Mouse (Mus musculus) intestine, postnatal 0 days (tissue): ENCODE results near the gene Fntb. TPM values are rescaled to one million over a fixed set of nuclear protein-coding genes. Genes with fewer than 3 reads are reported as not detected.

Experiments used
- ATAC-seq: fragments of 200-750 bp; cut with Nextera tagmentation; 2 replicates; pipeline ENCODE4 v1.8.0; 2017; ENCODE audit warnings: mild to moderate bottlenecking, moderate TSS enrichment, moderate library complexity
- H3K27ac ChIP-seq: fragments of 300-500 bp; sonication (generic); 2 replicates; pipeline ENCODE4 v1.5.1; 2014; ENCODE audit warnings: mild to moderate bottlenecking, low read depth, low read length, moderate library complexity
- H3K27me3 ChIP-seq: fragments of 300-500 bp; sonication (generic); replicated peaks from 2 replicates; pipeline ENCODE4 v1.6.1; 2014; ENCODE audit warnings: low read length, mixed read lengths; ENCODE audit not compliant: control insufficient read depth, insufficient read depth
- H3K36me3 ChIP-seq: fragments of 300-500 bp; sonication (generic); 2 replicates; pipeline ENCODE4 v1.6.1; 2014; ENCODE audit warnings: mild to moderate bottlenecking, moderate library complexity; ENCODE audit not compliant: control insufficient read depth, insufficient read depth
- H3K4me1 ChIP-seq: fragments of 300-500 bp; sonication (generic); replicated peaks from 2 replicates; pipeline ENCODE4 v1.6.1; 2014; ENCODE audit warnings: antibody characterized with exemption, low read length, mixed read lengths; ENCODE audit not compliant: control insufficient read depth, insufficient read depth
- H3K4me2 ChIP-seq: fragments of 300-500 bp; sonication (generic); replicated peaks from 2 replicates; pipeline ENCODE4 v1.6.1; 2014; ENCODE audit warnings: low read depth, mild to moderate bottlenecking, moderate library complexity
- H3K4me3 ChIP-seq: fragments of 300-500 bp; sonication (generic); 2 replicates; pipeline ENCODE4 v1.5.1; 2014; ENCODE audit warnings: low read depth, low read length
- H3K9ac ChIP-seq: fragments of 300-500 bp; sonication (generic); 2 replicates; pipeline ENCODE4 v1.6.1; 2014; ENCODE audit warnings: mild to moderate bottlenecking, low read depth, low read length
- H3K9me3 ChIP-seq: fragments of 300-500 bp; sonication (generic); 2 replicates; pipeline ENCODE4 v1.6.1; 2016; ENCODE audit warnings: mixed run types; ENCODE audit not compliant: control insufficient read depth
- CTCF ChIP-seq: sonication (generic); IDR thresholded peaks from 2 replicates; pipeline ENCODE4 v1.5.1; 2016; ENCODE audit warnings: low read depth, mild to moderate bottlenecking, control low read depth, antibody characterized with exemption, moderate library complexity
- WGBS: fragments of 180-500 bp; shearing (Covaris S2); extraction: QIAGEN DNeasy Blood & Tissue Kit; methylation state at CpG from one replicate; pipeline ENCODE4 v1.1.7; 2014; 5-methylcytosine and 5-hydroxymethylcytosine counted together
- polyA plus RNA-seq: library from polyadenylated mRNA; unstranded; fragments of >200 nt; fragmentation: Nextera tagmentation; extraction: Ambion mirVana; gene quantifications from 2 replicates; pipeline ENCODE4 v1.2.1, GENCODE M21; 2015

Gene Fntb
- polyA plus RNA-seq, 1 experiment from 2014 or later: 13.5 TPM

DNA sequence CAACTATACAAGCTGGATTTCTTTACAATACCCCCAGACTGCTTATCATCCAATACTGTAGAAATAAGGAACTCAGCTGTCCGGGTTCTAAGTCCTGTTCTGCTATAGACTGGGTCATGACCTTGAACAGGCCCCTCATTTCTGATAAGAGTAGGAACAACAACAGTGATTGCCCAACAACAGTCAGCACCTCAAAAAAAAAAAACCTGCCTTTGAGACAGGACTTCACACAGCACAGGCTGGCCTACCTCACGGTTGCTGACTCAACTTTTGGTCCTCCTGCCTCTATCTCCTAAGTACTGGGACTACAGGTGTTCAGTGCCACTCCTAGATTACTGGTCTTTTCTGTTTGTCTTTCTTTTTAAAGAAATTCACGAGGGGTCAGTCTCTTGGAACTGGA is 183.4 kb downstream of the Fntb start:
- H3K4me3 ChIP-seq: no peak overlapping the region
- no peak for TF ChIP-seq CTCF
- H3K9ac ChIP-seq: no peak overlapping the region
- peaks cover 4% of the 10 kb centered on the region; the same call in 1 of the 2 replicates for H3K4me1 ChIP-seq
- H3K27me3 ChIP-seq: no peaks in the 10 kb centered on the region
- peak; percentile 87 for ATAC-seq
- H3K36me3 ChIP-seq: peaks cover 64% of the 10 kb centered on the region
- no peak overlapping the region for H3K4me2 ChIP-seq
- 36% methylated on average over 3 of the region's 3 CpGs for WGBS
- no peaks in the 10 kb centered on the region for H3K9me3 ChIP-seq
- H3K27ac ChIP-seq: no peak overlapping the region; the same call in 1 of the 2 replicates

DNA sequence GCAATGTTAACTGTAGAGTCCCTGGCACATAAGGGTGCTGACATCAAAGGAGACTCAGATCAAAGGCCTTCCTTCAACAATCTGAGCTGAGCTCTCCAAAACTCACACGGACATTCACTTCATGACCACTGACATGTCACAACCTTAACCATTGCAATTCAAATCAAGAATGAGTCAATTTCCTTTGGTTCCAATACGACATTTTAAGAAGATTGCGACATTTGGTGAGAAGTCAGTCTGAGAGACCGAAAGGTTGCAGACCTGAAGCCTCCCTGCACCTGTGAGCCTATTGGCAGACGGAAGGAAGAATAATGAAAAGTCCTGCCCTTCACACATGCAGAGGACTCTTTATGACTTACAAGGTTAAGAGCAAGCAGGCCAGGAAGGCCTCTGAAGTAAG is 184.9 kb downstream of the Fntb start:
- peaks cover 5% of the 10 kb centered on the region; the same call in 1 of the 2 replicates for H3K4me1 ChIP-seq
- H3K4me3 ChIP-seq: no peak overlapping the region
- WGBS: 70% methylated on average over 5 of the region's 5 CpGs
- H3K9ac ChIP-seq: no peak overlapping the region
- TF ChIP-seq CTCF: no peak
- H3K9me3 ChIP-seq: no peaks in the 10 kb centered on the region
- H3K36me3 ChIP-seq: peaks cover 53% of the 10 kb centered on the region
- no peak for ATAC-seq
- 0 out of 2 replicates have a peak overlapping the region, but pooled peaks have one; percentile 28 for H3K27ac ChIP-seq
- H3K27me3 ChIP-seq: no peaks in the 10 kb centered on the region
- H3K4me2 ChIP-seq: no peak overlapping the region

DNA sequence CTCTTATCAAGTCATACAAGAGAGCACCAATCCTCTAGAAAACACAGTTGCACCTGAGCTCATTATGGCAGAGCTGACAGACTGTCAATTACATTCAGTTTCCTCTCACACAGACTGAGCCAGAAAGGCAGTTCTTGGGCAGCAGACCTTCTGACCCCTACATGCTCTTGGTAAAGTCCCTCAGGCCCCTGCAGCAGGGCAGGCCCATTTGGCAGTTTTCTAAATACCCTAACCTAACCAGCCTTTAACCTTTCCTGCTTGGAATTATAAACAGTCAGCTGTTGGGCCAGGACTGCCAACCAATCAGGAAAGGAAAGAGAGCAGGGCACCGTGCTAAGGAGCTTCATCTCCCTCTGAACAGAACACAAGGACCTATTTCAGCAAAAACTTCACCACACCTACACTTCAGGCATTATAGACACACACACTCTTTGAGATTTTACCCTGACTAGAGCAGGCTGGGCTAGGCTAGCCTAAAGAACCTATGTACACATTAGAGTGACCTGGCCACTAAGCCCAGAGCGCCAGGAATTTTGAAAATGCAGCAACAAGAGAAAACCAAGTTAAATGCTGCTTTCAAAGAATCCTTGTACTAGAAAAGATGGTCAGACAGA is 188.5 kb downstream of the Fntb start:
- TF ChIP-seq CTCF: no peak
- no peak overlapping the region for H3K4me2 ChIP-seq
- peak overlapping the region; percentile 6 for H3K27ac ChIP-seq
- H3K27me3 ChIP-seq: no peaks in the 10 kb centered on the region
- H3K9ac ChIP-seq: no peak overlapping the region
- peaks cover 55% of the 10 kb centered on the region for H3K36me3 ChIP-seq
- no peak overlapping the region for H3K4me3 ChIP-seq
- ATAC-seq: no peak
- 65% methylated on average over 2 of the region's 2 CpGs for WGBS
- 0 out of 2 replicates have a peak, but pooled peaks cover 5% of the 10 kb centered on the region for H3K4me1 ChIP-seq
- H3K9me3 ChIP-seq: no peaks in the 10 kb centered on the region

DNA sequence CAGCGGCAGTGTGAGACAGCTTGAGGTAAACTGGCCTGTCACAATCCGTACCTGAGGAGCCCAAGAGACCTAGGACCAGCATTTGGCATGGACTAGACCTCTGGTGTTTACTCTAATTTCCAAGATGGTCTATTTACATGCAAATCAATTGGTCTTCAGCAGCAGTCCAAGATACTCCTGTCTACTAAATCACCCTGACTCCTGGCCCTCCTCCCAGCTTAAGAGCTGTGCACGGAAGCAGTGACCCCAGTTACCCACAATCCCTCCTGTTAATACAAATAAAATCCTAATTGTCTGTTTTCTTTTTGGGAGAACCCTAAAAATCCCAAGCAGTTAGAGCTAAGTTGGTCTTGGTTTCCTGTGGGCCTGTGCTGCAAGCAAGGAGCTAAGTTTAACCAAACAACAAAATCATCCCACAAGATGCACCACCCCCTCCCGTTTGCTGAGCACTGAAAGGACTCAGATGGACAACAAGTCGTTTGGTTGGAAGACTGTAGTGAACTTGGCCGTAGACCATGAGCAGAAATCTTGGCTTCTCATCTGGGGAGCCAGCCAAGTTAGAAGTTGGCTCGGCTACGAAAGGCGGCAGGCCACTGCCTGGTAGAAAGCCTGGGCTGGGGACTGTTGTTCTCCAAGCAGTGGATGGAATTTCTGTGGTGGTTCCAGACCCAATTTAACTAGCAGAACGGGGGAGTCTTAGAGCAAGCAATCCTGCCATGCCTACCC is 189.5 kb downstream of the Fntb start:
- no peaks in the 10 kb centered on the region for H3K9me3 ChIP-seq
- H3K27ac ChIP-seq: peak overlapping the region; percentile 60
- no peak overlapping the region for H3K9ac ChIP-seq
- TF ChIP-seq CTCF: no peak
- H3K4me3 ChIP-seq: no peak overlapping the region
- 56% methylated on average over 10 of the region's 10 CpGs for WGBS
- no peak overlapping the region; the same call in 1 of the 2 replicates for H3K4me2 ChIP-seq
- ATAC-seq: no peak
- peaks cover 61% of the 10 kb centered on the region for H3K36me3 ChIP-seq
- H3K27me3 ChIP-seq: no peaks in the 10 kb centered on the region
- H3K4me1 ChIP-seq: 0 out of 2 replicates have a peak, but pooled peaks cover 5% of the 10 kb centered on the region

DNA sequence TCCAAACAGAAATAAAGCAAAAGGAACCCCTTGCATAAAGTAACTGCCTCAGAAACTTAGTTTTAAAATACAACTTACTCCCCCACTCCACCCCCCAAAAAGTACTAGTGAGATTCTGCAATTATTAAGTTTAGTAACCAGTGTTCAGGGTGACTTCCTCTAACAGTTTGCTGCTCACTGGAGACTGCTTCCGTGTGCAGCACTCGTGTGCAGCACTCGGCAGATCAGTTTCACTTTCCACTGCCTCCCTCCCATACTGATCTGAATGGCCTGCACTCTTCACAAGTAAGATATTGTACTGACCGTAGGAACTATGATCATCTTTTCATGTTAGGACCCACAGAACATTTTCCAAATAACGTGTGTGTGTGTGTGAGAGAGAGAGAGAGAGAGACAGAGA is 192.3 kb downstream of the Fntb start:
- H3K4me2 ChIP-seq: peak overlapping the region; percentile 45
- H3K27ac ChIP-seq: peak overlapping the region; percentile 52; the same call in 1 of the 2 replicates
- no peaks in the 10 kb centered on the region for H3K27me3 ChIP-seq
- WGBS: 26% methylated on average over 5 of the region's 5 CpGs
- H3K9me3 ChIP-seq: no peaks in the 10 kb centered on the region
- TF ChIP-seq CTCF: no peak
- H3K36me3 ChIP-seq: peaks cover 41% of the 10 kb centered on the region
- H3K9ac ChIP-seq: no peak overlapping the region
- H3K4me3 ChIP-seq: no peak overlapping the region; the same call in 1 of the 2 replicates
- peaks cover 9% of the 10 kb centered on the region for H3K4me1 ChIP-seq
- no peak for ATAC-seq
